Mouse (Mus musculus): ENCODE data around the gene Gm3285.

Gene Gm3285

GRCm38 (mm10) chr10:77900903-77901818, 39.4 kb downstream of the Gm3285 start:
- DNase-seq = no peak

DNA sequence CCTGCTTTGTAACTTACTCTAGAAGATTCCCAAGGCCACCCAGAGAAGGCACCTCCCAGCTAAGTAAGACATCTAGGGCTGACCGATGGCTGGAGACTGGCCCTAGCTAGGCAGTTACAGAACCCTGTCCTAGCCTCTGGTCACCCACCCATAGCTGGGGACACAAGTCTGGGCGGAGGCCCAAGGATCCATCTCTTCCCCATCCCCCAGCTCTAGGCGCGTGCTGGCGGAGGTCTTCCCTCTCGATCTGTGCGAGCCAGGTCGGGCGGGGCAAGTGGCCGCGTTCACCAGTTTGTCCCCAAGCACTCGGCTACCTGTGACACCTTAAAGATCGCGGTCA, 40.1 kb downstream of the Gm3285 start:
- peak; percentile 51 for DNase-seq

GRCm38 (mm10) chr10:77902211-77902893, 40.6 kb downstream of the Gm3285 start, which contains the start of gene Lrrc3:
TSS of gene Lrrc3 (minus strand) at chr10:77902536.
- DNase-seq = peak; percentile 61

DNA sequence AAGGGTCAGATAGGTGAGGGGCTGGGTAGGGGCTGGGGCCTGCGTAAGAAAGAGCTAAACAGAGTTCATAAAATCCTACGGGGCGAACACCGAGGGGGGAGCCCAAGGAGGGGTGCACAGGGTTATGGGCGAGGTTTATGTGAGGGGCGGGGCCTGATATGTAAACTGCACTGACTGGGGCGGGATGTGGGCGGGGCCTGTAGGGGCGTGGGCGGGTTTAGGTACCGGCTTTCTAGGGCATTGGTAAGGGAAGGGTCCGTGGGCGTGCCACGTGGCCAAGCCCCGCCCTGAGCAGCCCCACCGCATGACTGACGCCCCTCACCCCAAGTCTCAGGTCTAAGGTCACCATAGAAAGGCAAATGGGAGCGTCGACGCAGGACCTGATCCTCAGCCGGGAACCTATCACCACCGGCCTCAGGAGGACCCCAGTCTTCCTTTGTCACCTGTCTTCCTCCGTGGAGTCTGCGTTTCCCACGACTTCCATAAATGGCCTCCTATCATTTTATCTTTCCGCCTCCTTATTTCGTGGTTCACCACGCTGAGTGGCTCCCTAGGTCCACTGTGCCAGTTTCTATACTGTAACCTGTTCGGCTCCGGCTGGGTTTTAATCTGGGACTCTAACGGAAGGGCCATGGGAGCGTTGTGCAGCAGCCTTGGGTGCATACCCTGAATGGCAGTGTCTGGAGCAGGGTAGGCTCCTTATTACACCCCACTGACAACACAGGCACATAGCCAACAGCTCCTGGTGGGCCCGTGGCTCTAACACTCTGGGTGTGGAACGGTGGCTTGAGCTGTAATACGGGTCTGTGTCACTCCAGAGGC, 41.3 kb downstream of the Gm3285 start:
- peak; percentile 54 for DNase-seq

Data from lung, postnatal 10 days (tissue).